Mouse (Mus musculus): Measurements from ENCODE around the gene Zmiz1.

DNA sequence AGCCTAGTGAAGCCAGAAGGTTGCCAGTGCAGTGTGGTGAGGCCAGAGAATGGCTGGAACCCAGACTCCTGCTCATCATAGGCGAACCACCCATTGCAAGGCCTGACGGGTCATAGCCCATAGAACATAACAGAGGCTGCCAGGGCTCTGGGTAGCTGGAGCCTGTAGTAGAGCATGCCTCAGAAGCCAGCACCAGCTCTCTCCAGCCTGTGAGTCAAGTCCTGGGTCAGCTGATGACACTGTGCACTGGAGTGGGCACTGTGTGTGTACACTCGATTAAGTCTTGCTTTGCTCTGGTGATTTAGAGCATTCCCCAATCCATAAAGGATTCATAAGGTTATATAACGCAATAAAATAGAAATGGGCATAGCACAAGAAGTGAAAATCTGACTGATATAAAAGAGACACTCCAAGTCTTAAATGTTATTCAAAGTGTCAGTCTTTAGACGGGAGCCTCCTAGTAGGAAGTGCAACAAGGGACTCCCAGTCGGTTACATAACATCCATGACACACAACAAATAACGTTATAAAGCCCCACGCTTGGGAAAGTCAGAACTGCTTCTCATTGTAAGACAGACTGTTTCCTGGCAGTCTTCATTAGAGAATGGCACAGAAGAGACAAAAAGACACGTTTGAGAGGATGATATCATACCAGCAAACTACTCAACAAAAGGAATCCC is 47.0 kb upstream of the Zmiz1 start:
- TF ChIP-seq USF1 (IDR thresholded peaks at IDR 0.05; ENCODE audit: low read depth, low read length) (no peak), JUND (conservative IDR thresholded peaks at IDR 0.05; ENCODE audit: low read depth, low read length) (no peak), CTCF (conservative IDR thresholded peaks at IDR 0.05 in 1 of 2, IDR thresholded peaks at IDR 0.05 in 1 of 2; ENCODE audit: low read depth in 2 of 2, low read length in 2 of 2) (no peak), POLR2A (IDR thresholded peaks at IDR 0.05; ENCODE audit: low read depth, low read length) (no peak), PAX5 (IDR thresholded peaks at IDR 0.05; ENCODE audit: low read length) (no peak), MAX (IDR thresholded peaks at IDR 0.05; ENCODE audit: low read length) (no peak), ZMIZ1 (IDR thresholded peaks at IDR 0.05; ENCODE audit: low read depth, low read length) (no peak), UBTF (IDR thresholded peaks at IDR 0.05; ENCODE audit: low read depth, low read length) (no peak), CHD2 (IDR thresholded peaks at IDR 0.05; ENCODE audit: low read length) (no peak), NRF1 (IDR thresholded peaks at IDR 0.05; ENCODE audit: low read depth, low read length) (no peak)

All from CH12.LX (cell line).